Mouse (Mus musculus) ovary, adult 18-20 months (tissue): ENCODE data around the gene Dnm3.

Experiments used
- DNase-seq: peaks from one replicate; pipeline ENCODE4 v3.0.0; 2022; ENCODE audit warnings: low spot score, mixed read lengths

The Dnm3 gene

DNA sequence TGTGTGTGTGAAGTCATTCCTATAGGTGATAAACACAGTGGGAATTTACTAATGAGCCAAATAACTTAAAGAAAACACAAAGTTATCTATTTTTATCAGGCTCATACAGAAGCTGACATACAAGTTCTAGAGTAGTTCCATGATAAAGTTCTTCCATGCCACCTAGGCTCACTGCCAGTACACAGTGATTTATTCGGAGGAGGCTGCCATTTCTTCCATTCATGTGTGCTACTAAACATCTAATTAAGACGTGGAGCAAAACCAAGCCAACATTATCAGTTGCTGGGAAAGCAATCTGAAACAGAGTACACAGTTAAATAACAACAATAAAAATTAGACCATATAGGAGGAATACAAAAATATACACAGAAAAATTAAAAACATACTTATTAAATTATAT lies 150.2 kb downstream of the Dnm3 start:
- DNase-seq, result no peak

DNA sequence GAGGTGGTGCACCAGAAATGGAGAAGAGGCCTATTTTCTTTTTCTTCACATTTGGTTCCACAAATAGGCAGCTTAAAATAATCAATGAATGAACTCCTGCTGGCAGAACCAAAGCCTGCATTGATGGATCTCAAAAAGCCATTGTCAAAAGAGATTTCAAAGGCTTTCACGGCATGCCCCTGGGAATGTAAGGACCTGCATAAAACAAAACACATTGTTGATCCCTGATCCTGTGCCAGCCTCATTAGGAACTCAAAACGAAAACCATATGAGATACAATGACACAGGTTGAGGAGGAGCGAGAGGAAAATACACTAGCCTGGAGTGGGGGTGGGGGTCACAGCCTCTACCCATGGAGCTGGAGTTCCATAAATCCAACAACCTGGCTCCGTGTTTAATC lies 153.4 kb downstream of the Dnm3 start:
- no peak for DNase-seq

- no peak for DNase-seq
These were observed 154.7 kb downstream of the Dnm3 start for GRCm38 (mm10) chr1:162323142-162323541.

GRCm38 (mm10) chr1:162313451-162314276 lies 164.2 kb downstream of the Dnm3 start:
- DNase-seq, result no peak

DNA sequence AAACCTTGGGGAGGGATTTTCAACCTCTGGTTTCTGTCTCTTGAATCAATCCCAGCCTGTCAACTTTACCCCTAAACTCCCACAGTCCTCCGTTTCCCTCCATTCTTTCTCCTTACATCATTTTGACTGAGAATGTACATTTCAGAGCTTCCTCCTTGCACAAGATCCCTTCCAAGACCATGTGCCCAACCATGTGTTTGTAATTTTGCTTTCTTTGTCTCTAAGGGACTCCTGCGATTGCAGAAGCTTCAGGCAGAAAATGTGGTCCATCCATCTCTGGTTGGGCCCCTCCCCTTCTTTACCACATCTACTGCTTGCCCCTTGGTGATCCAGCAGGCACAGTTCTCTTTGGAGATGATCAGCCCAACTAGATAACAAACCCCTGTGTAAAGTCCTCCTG lies 165.2 kb downstream of the Dnm3 start:
- DNase-seq, result no peak

DNA sequence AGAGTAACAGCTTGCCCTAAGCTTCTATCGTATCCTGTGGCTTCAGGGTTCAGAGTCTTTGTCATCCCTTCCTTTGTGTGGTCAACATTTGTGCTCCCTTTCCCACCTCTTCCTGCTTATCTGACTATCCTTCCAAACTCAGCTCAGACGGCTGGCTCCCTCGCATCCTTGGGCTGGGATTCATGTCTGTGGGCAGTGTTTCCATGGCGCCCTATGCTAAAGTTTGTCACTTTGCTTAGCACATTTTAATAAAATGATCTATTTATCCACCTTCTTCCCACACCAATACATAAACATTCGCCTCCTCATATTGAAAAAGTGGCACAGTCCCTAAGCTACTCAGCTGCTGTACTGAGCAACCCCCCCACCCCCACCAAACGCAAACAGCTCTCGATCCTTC lies 165.7 kb downstream of the Dnm3 start:
- no peak for DNase-seq

GRCm38 (mm10) chr1:162305247-162305646 lies 172.6 kb downstream of the Dnm3 start:
- DNase-seq, result no peak

DNA sequence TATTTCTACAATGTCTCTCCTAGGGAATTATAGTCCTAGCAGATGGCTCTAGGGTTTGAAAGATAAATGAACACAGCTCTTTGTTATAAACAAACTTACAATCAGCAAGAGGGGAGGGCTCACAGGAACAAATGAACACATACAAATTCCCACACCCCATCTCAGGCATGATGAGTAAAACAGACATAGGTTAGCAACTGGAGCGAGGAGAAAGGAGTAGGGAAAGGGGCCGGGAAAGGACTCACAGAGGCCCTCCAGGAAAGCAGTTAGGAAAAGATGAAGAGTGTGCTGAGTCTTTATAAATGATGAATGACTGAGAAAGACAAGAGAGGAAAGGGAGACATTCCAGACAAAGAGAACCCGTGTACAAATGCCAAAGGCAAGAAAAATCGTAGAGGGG lies 175.4 kb downstream of the Dnm3 start:
- DNase-seq, result no peak

DNA sequence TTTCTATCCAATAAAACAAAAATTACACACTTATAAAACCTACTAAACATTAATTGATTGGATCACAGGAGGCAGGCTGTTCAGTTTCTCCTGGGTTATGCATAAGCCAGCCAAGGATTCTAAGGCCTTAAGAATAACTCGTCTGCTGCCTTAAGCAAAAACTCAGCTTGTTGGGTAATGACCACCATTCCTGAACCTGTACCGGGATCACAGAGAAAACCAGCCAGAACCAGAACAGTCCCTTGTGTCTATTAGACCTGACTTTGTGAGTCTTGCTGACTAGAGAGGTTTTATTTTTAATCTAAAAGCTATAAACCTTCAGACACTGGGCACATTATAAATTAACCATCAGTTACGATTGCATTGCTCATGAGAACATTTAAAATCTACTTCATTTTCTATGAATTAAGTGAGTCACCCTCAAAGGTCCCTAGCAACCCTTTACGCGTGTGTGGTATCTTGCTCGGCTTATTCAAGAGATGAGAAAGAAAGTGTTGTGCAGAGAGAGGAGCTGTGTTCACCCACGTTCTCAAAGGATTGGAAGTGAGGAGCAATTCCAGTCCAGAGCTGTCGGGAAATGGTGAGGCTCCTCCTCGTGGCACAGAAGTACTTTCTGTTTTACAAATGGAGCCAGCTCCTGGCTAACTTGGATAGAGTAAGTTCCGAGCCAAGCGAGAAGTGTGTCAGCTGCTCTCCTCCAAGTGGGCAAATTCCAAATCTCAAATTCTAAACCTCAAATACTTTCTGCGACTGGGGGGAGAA lies 178.1 kb downstream of the Dnm3 start:
- DNase-seq, result no peak

DNA sequence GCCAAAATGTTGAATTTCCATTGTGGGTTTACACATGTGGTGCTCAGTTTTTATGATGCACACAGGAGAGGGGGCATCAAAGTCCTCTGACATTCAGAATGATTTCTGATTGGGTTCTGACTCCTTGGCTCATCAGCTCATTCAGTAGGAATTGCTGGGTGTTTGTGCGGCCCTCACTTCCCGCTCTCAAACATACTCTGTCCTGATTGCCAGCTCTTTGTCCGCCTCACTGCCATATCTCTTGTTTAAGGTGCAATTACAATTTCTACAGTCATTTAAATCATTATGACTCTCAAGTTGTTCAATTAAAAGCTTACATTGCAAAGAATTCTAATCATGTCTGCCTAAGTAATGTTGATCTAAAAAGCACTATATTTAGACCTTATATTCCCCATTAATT lies 179.3 kb downstream of the Dnm3 start:
- DNase-seq, result no peak

DNA sequence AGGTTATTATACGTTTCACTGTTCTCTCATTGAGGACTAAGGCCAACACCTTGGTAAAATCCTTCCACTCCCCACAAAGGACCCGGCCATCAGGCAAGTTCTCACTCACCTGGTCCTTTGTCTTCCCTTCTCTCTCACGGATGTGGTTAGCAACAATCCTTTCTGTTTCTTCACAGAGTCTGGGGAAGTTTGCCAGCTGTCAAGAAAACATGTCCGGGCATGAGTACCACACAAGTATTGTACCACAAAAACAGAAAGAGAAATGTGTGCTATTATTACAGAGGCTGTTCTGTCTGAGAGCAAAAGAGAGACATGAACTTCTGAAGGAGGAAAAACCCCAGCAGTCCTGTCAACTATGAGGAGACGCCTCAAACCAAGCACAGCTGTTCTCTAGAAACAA lies 182.4 kb downstream of the Dnm3 start:
- DNase-seq, result no peak

DNA sequence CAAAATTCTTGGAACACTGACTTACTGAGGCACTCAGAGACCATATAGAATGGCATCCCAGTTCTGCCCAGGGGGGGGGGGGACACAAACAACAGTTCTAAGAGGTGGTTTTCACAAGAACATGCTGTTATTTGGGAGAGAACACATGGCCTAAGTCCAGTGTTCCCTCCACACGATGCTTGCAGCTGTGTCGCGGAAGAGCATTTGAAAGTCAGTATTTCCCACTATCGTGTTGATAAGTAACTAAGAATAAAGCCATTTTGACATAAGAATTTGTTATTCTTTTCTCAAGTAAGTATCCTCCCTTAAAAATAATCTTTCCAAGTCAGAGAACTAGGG lies 183.3 kb downstream of the Dnm3 start:
- no peak for DNase-seq

- no peak for DNase-seq
These were observed 183.9 kb downstream of the Dnm3 start for GRCm38 (mm10) chr1:162293732-162294571.

- DNase-seq, result no peak
These were observed 190.9 kb downstream of the Dnm3 start for GRCm38 (mm10) chr1:162286910-162287309.

DNA sequence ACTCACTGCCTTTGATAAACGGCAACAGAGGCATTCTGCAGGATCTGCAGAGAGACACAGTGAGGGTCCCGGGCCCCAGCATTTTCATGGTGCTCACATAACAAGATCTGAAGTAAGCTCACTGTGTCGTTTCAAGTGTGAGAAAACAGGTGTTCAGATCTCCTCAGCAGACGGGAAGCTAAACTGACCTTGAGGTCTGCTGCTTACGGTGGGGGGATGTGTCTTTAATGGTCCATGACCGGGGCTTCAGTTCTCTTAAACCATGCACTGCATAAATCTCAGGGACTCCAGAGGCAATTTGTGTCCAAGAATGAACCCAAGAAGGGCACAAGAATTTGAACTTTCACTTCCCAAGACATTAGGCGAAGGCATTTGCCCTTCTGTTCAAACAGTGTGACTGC lies 195.9 kb downstream of the Dnm3 start:
- DNase-seq, result no peak

- DNase-seq, result no peak
These were observed 197.8 kb downstream of the Dnm3 start for GRCm38 (mm10) chr1:162280052-162280451.

DNA sequence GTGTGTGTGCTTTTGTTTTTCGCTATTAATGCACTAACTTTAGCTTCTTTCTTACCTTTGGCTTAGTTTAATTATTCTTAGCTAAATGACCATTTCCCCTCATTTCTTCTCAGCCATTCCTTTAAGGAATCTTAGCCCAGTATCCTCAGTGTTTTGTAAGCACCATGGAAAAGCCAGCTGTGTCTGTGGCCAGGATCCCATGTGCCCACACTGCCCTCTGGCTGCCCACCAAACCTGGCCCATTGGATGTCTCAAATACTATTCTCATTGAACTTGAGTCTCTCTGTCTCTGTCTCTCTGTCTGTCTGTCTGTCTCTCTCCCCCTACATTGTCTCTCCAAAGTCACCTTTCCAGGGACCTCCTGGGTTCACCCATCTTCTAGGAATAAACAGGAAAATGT lies 201.8 kb downstream of the Dnm3 start:
- DNase-seq, result peak; percentile 37

GRCm38 (mm10) chr1:162274674-162275248 lies 203.1 kb downstream of the Dnm3 start:
- DNase-seq, result no peak

DNA sequence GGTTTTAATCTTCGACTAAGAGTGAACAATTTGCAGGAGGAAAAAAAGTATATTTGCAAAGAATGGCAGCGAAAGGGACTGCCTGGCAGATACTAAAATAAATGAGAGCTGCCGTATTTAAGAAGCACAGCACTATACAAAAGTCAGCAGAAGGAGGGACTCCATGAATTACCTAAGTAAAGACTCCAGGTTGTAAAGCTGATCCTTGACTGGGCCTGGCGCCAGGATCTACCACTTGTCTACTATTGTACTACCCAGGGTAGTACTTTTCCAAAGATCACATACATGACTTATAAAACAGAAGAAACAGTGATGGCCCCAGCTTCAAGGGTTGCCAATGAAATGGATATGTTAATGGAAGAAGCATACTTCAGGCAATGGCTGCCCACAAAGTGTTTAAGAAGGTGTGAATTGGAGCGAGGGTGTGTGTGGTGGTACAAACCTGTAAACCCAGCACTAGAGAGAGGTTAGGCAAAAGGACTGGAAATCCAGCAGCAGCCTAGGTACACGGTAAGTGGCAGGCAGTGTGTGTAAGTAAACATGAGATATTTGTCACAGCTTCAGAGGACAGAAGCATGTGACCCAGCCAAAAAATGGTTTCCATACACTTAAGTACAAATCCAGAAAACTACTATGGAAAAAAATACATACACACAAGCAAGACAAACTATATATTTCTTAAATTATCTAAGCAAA lies 220.8 kb downstream of the Dnm3 start:
- DNase-seq, result no peak

DNA sequence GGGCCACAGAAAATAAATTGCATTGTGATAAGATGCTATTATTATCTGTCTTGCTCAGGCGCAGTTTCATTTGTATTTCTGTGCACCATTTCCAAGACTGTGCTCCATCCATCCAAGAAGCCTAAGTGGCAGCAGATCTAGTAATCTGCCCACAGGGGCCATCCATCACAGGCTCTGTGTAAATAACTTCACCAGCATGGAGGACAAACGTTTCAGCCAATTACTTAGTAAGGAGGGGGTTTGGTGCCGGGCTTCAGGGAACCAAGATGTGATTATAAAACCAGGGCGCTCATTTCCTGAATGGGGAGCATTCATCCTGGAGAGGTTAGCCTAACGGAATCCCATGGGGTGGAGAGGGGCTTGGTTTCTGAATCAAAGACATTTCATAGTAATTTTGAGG lies 222.9 kb downstream of the Dnm3 start:
- DNase-seq, result no peak

- no peak for DNase-seq
These were observed 223.7 kb downstream of the Dnm3 start for GRCm38 (mm10) chr1:162253971-162254641.
